Mouse (Mus musculus) NIH3T3 (cell line): ENCODE data around the gene March1.
"Not testable (repeated sequence)": the region's sequence is repeated elsewhere in the genome, so short reads cannot be mapped to it uniquely, and the experiment has no call there.

ENCODE experiments used
- DNase-seq: peaks from one replicate; pipeline ENCODE4 v3.0.0-alpha.2; 2012; ENCODE audit warnings: low read depth

Gene March1

DNA sequence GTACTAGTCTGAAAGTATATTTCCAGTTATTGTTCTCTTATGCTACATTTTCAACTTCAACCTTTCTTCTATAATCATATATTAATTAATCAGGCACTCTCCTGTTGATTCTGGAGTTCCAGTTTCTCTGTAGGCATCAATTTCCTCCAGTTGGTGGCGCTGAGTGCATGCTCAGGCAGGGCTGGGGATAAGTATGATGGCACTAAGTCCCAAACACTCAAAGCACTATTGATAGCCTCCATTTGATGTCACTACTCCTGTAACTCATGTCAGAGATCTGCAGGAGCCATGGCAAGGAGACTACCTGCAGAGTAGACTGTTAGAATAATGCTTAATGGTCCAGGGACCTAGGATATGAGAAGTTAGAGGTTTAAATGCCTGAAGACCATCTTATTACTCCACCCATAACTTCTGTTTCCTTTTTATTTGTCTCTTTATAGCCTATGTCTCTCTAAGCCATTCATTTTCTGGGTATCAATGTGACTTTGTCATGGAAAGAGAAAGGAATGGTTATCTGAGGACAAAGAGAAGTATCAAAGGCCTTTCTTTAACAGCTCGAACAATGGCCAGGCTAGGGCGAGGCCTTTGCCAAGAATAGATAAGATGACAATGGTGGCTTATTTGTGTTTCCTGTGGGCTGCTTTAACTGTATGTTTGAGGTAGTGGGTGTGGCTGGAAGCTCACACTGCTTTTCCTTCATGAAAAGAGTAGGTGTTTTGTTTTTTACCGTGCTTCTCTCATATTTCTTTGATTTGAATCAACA lies 705.5 kb downstream of the March1 start:
- no peak for DNase-seq

DNA sequence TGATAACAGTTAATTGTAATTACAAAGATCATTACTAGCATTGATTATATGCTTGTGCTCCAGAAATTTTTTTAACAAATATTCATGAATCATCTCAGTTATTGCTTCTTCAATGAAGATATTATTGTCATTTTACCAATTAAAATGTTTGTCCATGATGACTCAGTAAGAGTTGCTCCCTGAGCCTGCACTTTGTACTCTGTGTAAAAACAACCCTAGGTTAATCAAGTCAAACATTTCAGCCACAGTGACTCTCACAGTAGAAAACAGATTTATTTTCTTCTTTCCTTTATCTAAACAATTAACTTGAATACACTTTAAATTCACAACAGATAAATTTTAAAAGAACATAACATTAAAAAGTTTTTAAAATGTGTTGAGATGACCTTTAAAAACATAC lies 708.7 kb downstream of the March1 start:
- no peak for DNase-seq

DNA sequence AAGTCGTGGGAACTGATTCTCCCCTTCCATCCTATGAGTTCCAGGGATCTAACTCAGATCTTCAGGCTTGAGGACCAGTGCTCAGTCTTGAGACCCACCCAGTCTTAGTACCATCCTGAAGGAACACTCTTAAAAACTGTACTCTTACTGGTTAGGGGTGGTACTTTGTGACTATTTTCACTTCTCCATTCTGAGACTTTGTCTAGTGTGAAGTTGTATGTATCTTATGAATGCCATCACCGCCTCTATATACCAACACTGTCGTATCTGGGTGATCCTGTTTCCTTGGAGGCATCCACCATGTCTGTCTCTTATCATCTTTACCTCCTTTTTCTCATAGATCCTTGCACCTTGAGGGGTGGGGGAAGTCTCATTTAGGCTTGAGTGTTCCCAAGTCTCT lies 714.5 kb downstream of the March1 start:
- no peak for DNase-seq

DNA sequence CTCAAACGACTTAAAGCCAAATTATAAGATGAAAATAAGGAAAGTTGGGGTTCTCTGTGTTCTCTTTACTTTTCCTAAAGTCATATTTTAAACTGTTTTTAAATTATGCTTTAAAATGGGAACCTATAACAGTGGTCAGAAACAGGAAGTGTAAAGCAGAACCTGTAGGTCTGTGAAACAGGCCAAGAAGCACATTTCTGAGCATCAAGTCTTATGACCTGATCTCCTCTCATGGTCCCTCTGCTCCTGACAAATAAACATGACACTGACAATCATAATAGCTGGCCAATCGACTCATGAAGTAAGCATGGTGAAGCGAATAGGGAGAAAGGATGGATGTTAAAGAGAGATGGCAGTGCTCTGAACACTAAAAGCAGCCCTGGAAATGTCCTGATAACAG lies 716.6 kb downstream of the March1 start:
- DNase-seq, result no peak

DNA sequence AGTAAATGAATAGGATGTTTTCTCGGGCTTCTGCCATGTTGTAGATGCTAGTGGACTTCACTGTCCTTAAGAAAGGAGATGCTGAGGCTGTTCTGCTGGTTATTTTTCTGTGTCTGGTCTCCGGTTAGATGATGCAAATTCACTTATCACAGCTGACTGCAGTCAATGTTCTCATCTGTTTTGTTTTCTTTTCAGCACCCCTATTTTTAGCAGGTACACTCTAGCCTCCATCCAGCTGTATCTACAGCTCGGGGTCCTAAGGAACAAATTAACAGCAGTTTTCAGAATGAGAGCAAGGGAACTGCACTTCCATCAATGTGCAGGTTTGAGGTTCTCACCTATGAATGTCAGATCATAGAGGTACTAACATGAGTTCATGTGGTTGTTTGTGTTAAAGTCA lies 721.9 kb downstream of the March1 start:
- no peak for DNase-seq

DNA sequence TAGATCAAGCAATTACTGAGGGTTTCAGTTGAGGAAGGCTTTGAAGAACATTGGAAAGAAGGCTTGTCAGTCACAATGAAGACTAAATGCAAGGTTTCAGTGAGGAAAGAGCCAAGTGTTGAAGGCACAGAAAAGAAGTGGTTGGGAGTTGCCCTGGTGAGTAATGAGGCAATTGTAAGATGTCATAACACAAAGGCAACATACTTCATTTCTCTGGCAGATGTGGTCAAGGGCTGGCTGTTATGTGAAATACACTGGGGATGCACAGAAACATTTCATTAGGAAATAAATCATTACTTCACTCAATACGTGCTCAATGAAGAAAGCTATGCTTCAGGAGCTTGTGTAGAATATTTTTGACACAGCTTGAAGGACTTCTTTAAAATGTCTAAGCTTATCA lies 725.2 kb downstream of the March1 start:
- no peak for DNase-seq

DNA sequence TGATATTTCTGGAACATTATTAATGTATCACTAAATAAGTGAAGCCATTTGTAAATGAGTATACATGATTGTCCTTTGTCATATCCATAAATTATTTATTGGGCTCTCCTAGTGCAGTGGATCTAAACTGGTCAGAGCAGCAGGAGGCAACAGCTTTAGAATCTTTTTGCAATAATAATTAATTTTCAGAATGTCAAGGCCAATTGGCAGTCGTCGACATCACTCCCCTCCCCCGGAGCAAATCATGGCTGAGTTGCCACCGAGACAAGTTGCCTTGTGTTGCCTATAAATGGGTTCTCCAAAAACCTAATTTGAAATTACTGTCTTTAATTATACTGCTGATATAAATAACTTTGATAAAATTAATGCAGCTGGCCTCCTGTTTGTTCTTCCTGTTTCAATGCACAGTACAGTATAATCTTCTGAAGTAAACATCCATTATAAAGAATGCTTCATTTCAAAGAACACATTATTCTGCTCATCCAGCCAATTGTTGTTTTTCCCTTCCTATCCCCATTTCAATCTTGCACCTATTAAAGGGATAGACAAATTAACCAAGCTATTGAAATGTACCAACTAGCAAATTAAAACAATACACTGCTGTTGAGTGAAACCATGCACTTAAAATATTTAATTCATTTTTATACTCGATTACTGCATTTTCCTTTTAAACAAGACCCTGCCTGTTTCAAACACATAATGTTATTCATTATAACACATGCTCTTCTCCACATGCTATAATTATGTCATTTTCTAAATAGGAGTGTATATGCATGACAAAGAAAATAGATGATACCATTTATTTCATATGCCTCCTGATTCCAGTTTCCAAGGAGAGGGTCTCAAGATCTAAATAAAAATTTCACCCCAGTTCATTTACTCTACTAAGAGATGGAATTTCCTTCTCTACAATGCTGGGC lies 745.4 kb downstream of the March1 start:
- DNase-seq, result no peak

DNA sequence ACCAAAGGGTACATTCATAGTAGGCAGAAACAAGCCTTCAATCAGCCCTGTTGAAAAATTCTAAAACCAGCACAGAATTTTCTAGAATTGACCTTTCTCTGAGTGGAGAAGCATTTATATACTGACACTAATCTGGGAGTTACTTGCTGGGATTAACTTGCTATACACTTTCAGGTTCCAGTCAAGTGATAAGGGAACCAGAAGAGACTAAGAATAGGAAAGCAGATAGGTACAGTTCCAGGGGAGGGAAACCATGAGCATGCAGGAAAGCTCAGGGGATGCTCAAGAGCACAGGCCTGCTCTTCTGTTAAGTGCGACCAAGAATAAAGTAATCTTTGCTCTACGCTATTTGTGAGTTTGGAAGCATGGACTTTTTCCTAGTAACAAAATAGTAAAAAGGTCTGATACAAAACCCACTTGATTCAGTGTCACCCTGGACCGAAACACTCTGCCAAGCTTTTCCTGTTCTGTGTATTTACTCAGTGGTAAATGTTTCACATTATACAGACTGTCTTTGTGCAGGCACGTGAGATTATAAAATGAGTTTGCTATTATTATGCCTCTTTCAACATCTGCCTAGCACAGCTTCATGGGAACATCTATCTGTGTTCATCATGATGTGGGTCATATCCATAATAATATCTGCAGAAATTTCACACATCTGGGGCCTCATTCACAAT lies 766.1 kb downstream of the March1 start:
- no peak for DNase-seq

DNA sequence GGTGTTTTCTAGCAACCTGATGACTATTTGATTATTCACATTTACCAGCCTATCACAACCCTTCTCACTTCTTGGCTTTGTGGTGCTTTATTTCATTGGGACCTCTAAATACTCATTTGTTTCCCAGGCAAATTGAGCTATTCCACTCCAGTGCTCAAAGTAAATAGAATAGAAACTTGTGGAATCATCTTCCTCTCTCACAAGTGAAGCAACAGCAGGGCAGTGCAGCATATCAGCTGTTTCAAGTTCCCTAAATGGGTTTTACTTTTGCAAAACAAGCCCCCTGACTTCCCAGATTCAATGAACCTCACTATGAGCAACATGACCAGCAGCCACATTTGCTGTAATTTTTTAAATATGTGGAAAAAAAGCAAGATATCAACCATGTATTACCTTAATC lies 768.3 kb downstream of the March1 start:
- DNase-seq, result no peak

DNA sequence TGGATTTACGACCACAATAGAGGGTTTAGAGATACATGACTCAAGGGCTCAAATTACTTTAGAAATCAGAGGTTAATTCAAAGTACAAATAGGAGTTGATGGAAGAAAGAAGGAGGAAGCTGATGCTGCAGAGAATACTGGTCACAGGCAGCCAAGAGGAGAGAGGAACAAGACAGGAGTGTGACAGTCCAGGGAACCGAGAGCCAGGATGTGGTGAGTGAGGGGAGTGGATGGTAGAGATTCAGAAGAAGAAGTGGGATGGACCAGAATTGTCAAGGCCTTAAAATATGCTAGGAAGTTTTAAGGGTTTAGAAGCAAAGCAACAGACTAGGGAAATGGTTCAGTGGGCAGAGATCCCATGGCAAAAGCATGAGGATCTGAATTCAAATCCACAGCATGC lies 771.0 kb downstream of the March1 start:
- DNase-seq, result no peak

DNA sequence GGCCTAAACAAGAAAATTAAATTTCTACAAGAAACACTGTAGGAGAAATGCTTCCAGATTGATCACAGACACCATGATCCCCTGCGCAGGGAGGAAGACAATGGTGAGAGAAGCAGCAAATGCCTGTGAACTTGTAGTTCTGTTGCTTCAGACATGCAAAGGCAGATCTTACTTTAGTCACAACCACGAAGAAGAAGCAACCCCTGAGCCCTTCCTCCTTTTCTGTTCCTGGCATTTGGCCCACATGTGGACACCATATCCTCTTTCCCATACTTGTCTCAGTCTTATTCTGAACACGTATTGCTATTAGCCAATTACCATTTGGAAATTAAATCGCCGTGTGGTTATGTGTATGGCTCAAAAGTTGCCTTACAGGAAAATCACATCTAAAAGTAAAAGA lies 773.9 kb downstream of the March1 start:
- DNase-seq, result no peak

DNA sequence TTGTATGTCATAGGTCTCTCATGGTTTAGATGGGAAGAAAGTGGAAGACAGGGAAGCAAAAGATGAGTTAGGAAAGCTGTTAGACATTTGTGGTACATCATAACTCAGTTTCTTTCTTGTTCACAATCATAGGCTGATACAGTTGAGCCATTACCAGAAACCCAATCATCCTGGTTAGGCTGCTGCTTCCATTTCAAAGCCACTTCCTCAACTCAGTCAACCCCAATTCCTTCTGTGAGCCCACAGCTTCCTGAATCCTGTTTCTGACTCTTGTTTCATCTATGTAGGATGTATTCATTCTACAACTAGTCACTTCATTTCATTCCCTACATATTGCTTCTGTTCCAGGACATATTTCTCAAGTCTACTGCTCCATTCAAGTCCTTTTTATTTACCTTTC lies 775.2 kb downstream of the March1 start:
- no peak for DNase-seq

DNA sequence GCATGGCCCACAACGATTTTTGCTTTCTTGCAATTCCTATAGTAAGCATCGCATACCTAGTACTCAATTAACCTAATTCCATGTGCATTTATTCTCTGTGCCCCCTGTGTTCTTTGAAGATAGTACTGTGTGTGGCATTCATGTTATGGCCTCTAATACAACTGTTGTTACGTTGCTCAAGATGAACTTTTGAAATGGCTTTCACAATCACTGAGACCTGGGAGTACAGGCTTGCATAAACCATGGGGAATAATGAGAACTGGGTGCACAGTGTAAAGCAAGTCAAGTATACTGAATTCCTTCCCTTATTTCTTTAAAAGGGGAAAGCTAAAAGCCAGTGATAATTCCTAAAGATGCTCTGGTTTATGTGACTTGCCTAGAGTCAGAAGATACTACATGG lies 776.4 kb downstream of the March1 start:
- DNase-seq, result no peak

DNA sequence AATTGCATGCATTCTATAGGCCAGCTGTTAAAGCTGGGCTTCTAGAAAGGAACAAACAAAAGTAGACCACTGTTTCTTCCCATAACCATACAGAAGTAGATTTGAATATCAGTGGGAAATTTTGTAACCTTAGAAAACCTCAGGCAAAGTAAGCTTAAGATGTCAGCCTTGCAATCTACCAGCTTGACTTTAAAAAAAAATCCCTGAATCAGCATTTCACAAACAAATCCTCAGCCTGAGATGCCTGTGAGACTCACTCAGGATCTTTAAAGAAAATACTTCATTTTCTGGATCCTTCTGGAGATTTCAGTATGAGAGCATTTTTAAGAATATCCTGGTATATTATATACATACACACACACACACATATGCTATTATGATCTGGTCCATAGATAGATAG lies 780.1 kb downstream of the March1 start:
- DNase-seq, result no peak

DNA sequence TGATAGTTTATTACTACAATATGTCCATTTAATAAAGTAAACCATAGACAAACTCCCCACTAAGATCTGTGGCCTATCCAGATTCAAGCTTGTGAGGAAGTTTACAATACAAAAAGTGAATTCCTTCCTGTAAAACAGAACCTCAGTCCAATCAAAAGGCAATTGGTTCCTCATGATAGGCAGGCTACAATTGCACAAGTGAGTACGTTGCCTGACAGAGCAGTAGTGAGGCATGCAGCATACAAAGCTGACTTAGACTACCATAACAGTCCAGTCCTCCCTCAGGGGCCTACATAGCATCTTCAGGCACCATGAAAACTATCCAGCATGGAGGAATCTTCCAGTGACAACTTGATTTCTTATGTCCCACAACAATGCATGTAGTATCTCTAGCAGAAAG lies 782.4 kb downstream of the March1 start:
- DNase-seq, result no peak

DNA sequence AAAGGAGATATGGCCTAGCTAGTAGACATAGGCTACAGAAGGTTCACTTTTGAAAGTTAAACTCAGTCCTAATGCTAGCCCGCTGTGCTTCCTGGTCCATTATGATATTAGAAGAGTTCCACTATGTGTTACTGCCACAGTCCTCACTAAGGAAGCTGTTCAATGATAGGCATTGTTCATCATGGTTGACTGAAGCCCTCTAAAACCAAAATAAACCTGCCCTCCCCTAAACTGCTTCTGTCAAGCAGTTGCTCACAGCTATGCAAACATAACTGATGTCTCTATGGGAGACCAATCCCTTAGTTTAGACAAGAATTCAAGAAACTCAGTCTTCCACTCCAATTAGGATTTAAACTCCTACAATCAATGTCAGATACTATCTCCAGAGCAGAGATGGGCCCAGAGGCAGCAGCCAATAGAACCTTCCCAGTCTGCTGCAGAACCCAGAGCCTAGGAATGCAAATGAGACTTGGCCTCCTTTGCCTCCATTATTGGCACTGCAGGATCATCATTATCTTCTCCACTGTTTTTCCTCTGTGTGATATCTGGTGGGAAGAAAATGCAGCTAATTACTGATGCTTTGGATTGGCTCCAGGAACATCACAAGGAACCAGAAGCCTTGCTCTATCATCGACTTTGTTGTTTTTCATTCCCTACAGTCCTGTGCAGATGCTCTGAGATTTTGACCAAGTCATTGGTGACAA lies 787.2 kb downstream of the March1 start:
- no peak for DNase-seq

DNA sequence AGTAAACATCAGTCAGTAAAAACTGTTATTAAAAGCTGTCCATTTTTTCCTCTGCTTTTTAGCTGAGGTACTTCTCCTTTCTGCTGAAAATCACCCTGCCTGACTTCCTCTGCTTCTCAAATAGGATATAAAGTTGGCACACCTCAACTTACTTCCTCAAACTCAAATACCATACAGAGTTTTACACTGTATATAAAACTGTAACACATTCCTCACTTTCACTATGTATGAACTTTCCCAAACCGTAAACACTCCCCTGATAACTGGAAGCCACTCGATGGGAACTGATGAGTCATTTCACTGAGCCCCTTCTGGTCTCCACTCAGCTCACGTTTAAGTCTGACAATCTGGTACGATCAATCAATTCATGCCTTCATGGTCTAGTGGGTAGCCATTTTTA lies 788.1 kb downstream of the March1 start:
- DNase-seq, result not testable (repeated sequence)

DNA sequence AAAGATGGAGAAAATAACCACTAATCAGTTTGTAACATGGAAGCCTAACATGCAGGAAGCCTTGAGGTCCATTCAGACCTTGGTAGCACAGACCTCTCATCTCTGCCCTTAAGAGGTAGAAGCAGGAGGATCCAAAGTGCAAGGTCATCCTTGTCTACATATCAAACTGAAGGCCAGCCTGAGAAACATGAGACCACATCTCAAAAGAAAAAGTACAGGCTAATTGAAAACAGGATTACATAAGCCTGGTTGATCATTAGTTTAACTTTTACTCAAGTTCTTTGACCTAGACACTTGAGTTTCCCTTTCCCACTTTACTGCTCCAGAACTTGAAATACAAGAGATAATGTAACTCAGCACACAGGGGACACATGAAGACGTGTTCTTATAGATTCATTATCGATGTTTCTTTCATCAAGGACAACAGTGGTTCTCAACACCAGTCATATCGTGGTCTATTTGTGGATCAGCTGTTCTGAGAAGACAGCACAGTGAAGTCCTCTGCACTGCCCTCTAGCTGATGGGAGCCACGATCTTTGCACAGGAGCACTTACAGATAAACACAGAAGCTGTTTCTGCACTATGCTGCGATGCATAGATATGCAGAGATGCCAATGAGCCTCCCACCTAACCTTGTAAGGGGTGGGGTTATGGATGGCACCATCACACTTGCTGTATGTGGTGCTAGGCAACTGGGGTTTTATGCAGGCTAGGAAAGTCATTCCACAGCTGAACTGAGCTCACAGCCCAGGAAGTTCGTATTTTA lies 789.1 kb downstream of the March1 start:
- DNase-seq, result no peak

DNA sequence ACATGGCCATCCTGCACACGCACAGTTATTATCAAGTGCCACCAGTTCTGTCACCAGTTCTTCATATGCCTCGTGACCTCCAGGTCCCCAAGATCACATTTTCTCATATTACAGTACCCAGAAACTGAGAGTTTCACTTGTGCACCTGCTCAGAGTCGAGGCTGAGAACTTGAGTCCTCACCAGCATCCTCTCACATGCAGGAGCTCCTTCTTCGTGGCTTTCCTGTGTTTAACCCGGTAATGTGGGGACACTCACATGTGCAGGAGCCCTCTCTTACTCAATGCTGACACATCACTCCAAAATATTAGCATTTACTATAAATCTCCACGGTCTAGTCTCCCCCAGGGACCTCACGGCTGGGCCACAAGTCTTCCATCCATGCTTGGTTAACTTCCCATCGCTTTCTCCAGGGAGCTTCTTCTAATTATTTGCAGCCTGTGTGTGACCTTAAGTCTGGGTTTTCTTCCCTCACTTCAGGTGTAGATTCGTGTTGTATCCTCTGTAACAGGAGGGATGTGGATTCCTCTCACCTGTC lies 792.4 kb downstream of the March1 start:
- no peak for DNase-seq

DNA sequence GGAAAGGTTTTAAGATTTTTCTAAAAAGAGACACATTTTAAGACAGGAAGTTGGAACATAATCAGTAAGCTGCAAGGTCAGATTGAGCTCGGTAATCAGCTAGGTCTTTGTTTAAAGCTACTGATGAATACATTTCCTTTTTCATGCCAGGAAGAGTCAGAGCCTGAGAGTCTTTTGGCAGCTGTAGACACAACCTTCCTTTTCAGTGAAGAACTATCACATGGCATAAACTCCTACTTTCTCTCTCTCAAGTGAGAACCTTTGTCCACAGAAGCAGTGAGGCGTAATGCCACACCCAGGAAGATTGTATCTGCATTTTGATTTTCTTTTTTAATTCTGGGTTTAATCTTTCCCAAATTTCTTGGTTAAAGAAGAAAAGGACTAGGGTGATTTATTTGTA lies 795.4 kb downstream of the March1 start:
- DNase-seq, result no peak

DNA sequence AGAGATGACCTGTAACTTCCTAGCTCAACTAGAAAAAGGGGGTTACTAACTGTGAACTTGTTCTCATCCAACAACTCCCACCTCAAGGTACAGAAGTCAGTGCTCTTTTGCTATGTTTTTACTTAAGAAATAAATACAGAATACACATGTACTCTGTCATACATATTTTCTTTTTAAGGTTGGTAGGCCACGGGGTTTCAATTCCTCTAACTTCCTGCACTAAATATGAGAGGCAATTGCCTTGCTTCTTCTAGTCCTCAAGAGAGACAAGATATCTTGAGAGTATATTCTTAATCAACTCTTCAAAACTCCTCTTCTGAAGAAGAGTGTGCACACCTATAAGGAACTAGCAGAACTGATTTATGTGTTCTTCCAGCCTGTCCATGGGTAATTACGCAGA lies 797.5 kb downstream of the March1 start:
- no peak for DNase-seq
